Mouse (Mus musculus) liver, embryonic 11.5 days (tissue): ENCODE results near the gene Usp54. TPM values are rescaled to one million over a fixed set of nuclear protein-coding genes. Genes with fewer than 3 reads are reported as not detected.

Experiments used
- ATAC-seq: fragments of 200-750 bp; cut with Nextera tagmentation; replicated peaks from 2 replicates; pipeline ENCODE4 v1.8.0; 2017; ENCODE audit warnings: moderate number of reproducible peaks, mild to moderate bottlenecking, moderate TSS enrichment, moderate library complexity; ENCODE audit not compliant: low FRiP score
- DNase-seq: peaks from one replicate; pipeline ENCODE4 v3.0.0-alpha.2; 2017; ENCODE audit warnings: low spot score
- H3K27ac ChIP-seq: fragments of 300-500 bp; sonication (generic); 2 replicates; pipeline ENCODE4 v1.5.1; 2014; ENCODE audit warnings: mild to moderate bottlenecking, low read depth, low read length, control low read depth
- H3K27me3 ChIP-seq: fragments of 300-500 bp; sonication (generic); replicated peaks from 2 replicates; pipeline ENCODE4 v1.6.1; 2014; ENCODE audit warnings: low read length, mixed read lengths; ENCODE audit not compliant: control insufficient read depth, insufficient read depth
- H3K36me3 ChIP-seq: fragments of 300-500 bp; sonication (generic); 2 replicates; pipeline ENCODE4 v1.6.1; 2014; ENCODE audit warnings: mild to moderate bottlenecking, low read length, moderate library complexity, mixed read lengths; ENCODE audit not compliant: control insufficient read depth, insufficient read depth
- H3K4me1 ChIP-seq: fragments of 300-500 bp; sonication (generic); replicated peaks from 2 replicates; pipeline ENCODE4 v1.6.1; 2014; ENCODE audit warnings: low read length, mixed read lengths; ENCODE audit not compliant: control insufficient read depth, insufficient read depth
- H3K4me2 ChIP-seq: fragments of 300-500 bp; sonication (generic); 2 replicates; pipeline ENCODE4 v1.6.1; 2014; ENCODE audit warnings: mild to moderate bottlenecking, control low read depth, moderate library complexity
- H3K4me3 ChIP-seq: fragments of 300-500 bp; sonication (generic); 2 replicates; pipeline ENCODE4 v1.5.1; 2014; ENCODE audit warnings: low read depth, low read length, control low read depth
- H3K9ac ChIP-seq: fragments of 300-500 bp; sonication (generic); 2 replicates; pipeline ENCODE4 v1.6.1; 2014; ENCODE audit warnings: low read depth, low read length, control low read depth
- H3K9me3 ChIP-seq: fragments of 300-500 bp; sonication (generic); 2 replicates; pipeline ENCODE4 v1.6.1; 2016; ENCODE audit warnings: low read length, inconsistent platforms, mixed read lengths; ENCODE audit not compliant: control insufficient read depth
- WGBS: fragments of 180-500 bp; shearing (Covaris S2); extraction: QIAGEN DNeasy Blood & Tissue Kit; methylation state at CpG from one replicate; pipeline ENCODE4 v1.1.7; 2014; 5-methylcytosine and 5-hydroxymethylcytosine counted together
- polyA plus RNA-seq: library from polyadenylated mRNA; unstranded; fragments of >200 nt; fragmentation: Nextera tagmentation; extraction: Ambion mirVana; gene quantifications from 2 replicates; pipeline ENCODE4 v1.2.1, GENCODE M21; 2014

Gene Usp54
- polyA plus RNA-seq, 1 experiment from 2014 or later, result 6.0 TPM

- Histone ChIP-seq H3K27me3 (no peaks in the 10 kb centered on the region), H3K4me2 (peak overlapping the region; percentile 71), H3K4me1 (peaks cover 8% of the 10 kb centered on the region; the same call in 1 of the 2 replicates), H3K36me3 (no peaks in the 10 kb centered on the region; the same call in 1 of the 2 replicates), H3K27ac (peak overlapping the region; percentile 98), H3K9ac (peak overlapping the region; percentile 94), H3K9me3 (no peaks in the 10 kb centered on the region), H3K4me3 (peak overlapping the region; percentile 82)
- under 1% methylated on average over 47 of the region's 67 CpGs for WGBS
- DNase-seq (peak; percentile 92), ATAC-seq (peak; percentile 99)
These were observed 95.1 kb downstream of the Usp54 start for GRCm38 (mm10) chr14:20545529-20546331.

GRCm38 (mm10) chr14:20544467-20545411 lies 96.1 kb downstream of the Usp54 start:
- H3K36me3 ChIP-seq, result no peaks in the 10 kb centered on the region; the same call in 1 of the 2 replicates
- peak overlapping the region; percentile 71 for H3K4me2 ChIP-seq
- WGBS, result 49% methylated on average over 7 of the region's 7 CpGs
- H3K9ac ChIP-seq, result peak overlapping the region; percentile 39; the same call in 1 of the 2 replicates
- H3K9me3 ChIP-seq, result no peaks in the 10 kb centered on the region
- DNase-seq (no peak), ATAC-seq (peak; percentile 52)
- no peaks in the 10 kb centered on the region for H3K27me3 ChIP-seq
- peaks cover 8% of the 10 kb centered on the region; the same call in 1 of the 2 replicates for H3K4me1 ChIP-seq
- peak overlapping the region; percentile 98; the same call in 1 of the 2 replicates for H3K27ac ChIP-seq
- H3K4me3 ChIP-seq, result peak overlapping the region; percentile 82

- 66% methylated on average over 4 of the region's 4 CpGs for WGBS
- DNase-seq (no peak), ATAC-seq (no peak)
- Histone ChIP-seq H3K9ac (no peak overlapping the region), H3K27me3 (no peaks in the 10 kb centered on the region), H3K27ac (no peak overlapping the region), H3K36me3 (no peaks in the 10 kb centered on the region; the same call in 1 of the 2 replicates), H3K4me1 (no peaks in the 10 kb centered on the region), H3K4me3 (no peak overlapping the region), H3K4me2 (no peak overlapping the region), H3K9me3 (no peaks in the 10 kb centered on the region)
These were observed 111.2 kb downstream of the Usp54 start for GRCm38 (mm10) chr14:20529643-20530042.

- no peaks in the 10 kb centered on the region for H3K27me3 ChIP-seq
- ATAC-seq (no peak), DNase-seq (no peak)
- H3K4me3 ChIP-seq, result no peak overlapping the region
- H3K9me3 ChIP-seq, result no peaks in the 10 kb centered on the region
- no peak overlapping the region for H3K9ac ChIP-seq
- H3K36me3 ChIP-seq, result peaks cover 12% of the 10 kb centered on the region; the same call in 1 of the 2 replicates
- H3K4me1 ChIP-seq, result no peaks in the 10 kb centered on the region
- no peak overlapping the region for H3K4me2 ChIP-seq
- H3K27ac ChIP-seq, result no peak overlapping the region
- 96% methylated on average over 2 of the region's 2 CpGs for WGBS
These were observed 120.7 kb downstream of the Usp54 start for GRCm38 (mm10) chr14:20520179-20520578.

- Histone ChIP-seq H3K4me1 (no peaks in the 10 kb centered on the region), H3K9me3 (no peaks in the 10 kb centered on the region), H3K27me3 (no peaks in the 10 kb centered on the region), H3K4me3 (no peak overlapping the region), H3K36me3 (no peaks in the 10 kb centered on the region; the same call in 1 of the 2 replicates), H3K4me2 (no peak overlapping the region), H3K9ac (no peak overlapping the region), H3K27ac (no peak overlapping the region)
- ATAC-seq (no peak), DNase-seq (no peak)
- WGBS, result 89% methylated on average over 2 of the region's 2 CpGs
These were observed 132.4 kb downstream of the Usp54 start for GRCm38 (mm10) chr14:20508424-20508823.

GRCm38 (mm10) chr14:20502966-20503365 lies 137.9 kb downstream of the Usp54 start:
- ATAC-seq (no peak), DNase-seq (no peak)
- Histone ChIP-seq H3K4me2 (no peak overlapping the region), H3K36me3 (peaks cover 7% of the 10 kb centered on the region), H3K9ac (no peak overlapping the region), H3K4me3 (no peak overlapping the region), H3K4me1 (no peaks in the 10 kb centered on the region), H3K27me3 (no peaks in the 10 kb centered on the region), H3K27ac (no peak overlapping the region), H3K9me3 (no peaks in the 10 kb centered on the region)
- 92% methylated on average over 10 of the region's 10 CpGs for WGBS

GRCm38 (mm10) chr14:20499982-20500381 lies 140.9 kb downstream of the Usp54 start:
- Histone ChIP-seq H3K9ac (no peak overlapping the region), H3K9me3 (no peaks in the 10 kb centered on the region), H3K4me3 (no peak overlapping the region), H3K4me1 (no peaks in the 10 kb centered on the region), H3K36me3 (peaks cover 7% of the 10 kb centered on the region), H3K27me3 (no peaks in the 10 kb centered on the region), H3K4me2 (no peak overlapping the region), H3K27ac (no peak overlapping the region)
- ATAC-seq, result no peak
- DNase-seq, result no peak
- WGBS, result 94% methylated on average over 3 of the region's 3 CpGs
